Mouse (Mus musculus): ENCODE measurements around the gene Prkcz. TPM values are rescaled to one million over a fixed set of nuclear protein-coding genes. Genes with fewer than 3 reads are reported as not detected.

The Prkcz gene
- polyA plus RNA-seq, 1 experiment from 2014 or later, result 11.8 TPM

GRCm38 (mm10) chr4:155246691-155247105, 114.5 kb downstream of the Prkcz start:
- POLR2A ChIA-PET, result interaction anchor here (1.9 kb wide), 1 partner anchor 25 kb away, joined by 12 read pairs; no protein-coding TSS in a partner anchor
- in situ Hi-C loops (cut with MboI; ENCODE audit: low pct_unique_long_range_greater_than_20kb), result loop anchor here (5.0 to 25.0 kb wide), 2 partner anchors 149 to 359 kb away; partner anchors contain the start of gene Fam213b
- no peak for TF ChIP-seq CTCF (IDR thresholded peaks at IDR 0.05)
- CTCF ChIA-PET, result interaction anchor here (0.9 to 3.8 kb wide), 3 partner anchors 22 to 147 kb away, joined by 3 to 19 read pairs (median 3); no protein-coding TSS in a partner anchor
- no peaks in the 10 kb centered on the region for H3K27me3 ChIP-seq
- DNase-seq (ENCODE audit: low read depth, low spot score) (no peak), ATAC-seq (no peak)

GRCm38 (mm10) chr4:155245770-155246492, 115.2 kb downstream of the Prkcz start:
- ChIA-PET CTCF (interaction anchor here (0.9 to 1.4 kb wide), 2 partner anchors 11 to 102 kb away, joined by 3 to 5 read pairs; no protein-coding TSS in a partner anchor), POLR2A (interaction anchor here (1.3 to 1.9 kb wide), 2 partner anchors 11 to 25 kb away, joined by 4 to 12 read pairs; no protein-coding TSS in a partner anchor)
- DNase-seq (ENCODE audit: low read depth, low spot score), result no peak
- no peaks in the 10 kb centered on the region for H3K27me3 ChIP-seq
- in situ Hi-C loops (cut with MboI; ENCODE audit: low pct_unique_long_range_greater_than_20kb), result loop anchor here (5.0 to 25.0 kb wide), 2 partner anchors 149 to 359 kb away; partner anchors contain the start of gene Fam213b
- no peak for TF ChIP-seq CTCF (IDR thresholded peaks at IDR 0.05)
- no peak for ATAC-seq

GRCm38 (mm10) chr4:155243233-155243632, 117.9 kb downstream of the Prkcz start:
- ChIA-PET POLR2A (no interaction called here), CTCF (interaction anchor here (1.1 kb wide), 1 partner anchor 149 kb away, joined by 3 read pairs; no protein-coding TSS in a partner anchor)
- in situ Hi-C loops (cut with MboI; ENCODE audit: low pct_unique_long_range_greater_than_20kb), result loop anchor here (25.0 kb wide), 1 partner anchor 356 kb away; the partner anchor contains the start of gene Fam213b
- DNase-seq (ENCODE audit: low read depth, low spot score) (no peak), ATAC-seq (no peak)
- no peak for TF ChIP-seq CTCF (IDR thresholded peaks at IDR 0.05)
- no peaks in the 10 kb centered on the region for H3K27me3 ChIP-seq

GRCm38 (mm10) chr4:155242292-155242691, 118.9 kb downstream of the Prkcz start:
- CTCF ChIA-PET, result no interaction called here

GRCm38 (mm10) chr4:155241789-155242188, 119.4 kb downstream of the Prkcz start:
- ChIA-PET CTCF (no interaction called here), POLR2A (no interaction called here)
- DNase-seq (ENCODE audit: low read depth, low spot score) (no peak), ATAC-seq (no peak)
- no peak for TF ChIP-seq CTCF (IDR thresholded peaks at IDR 0.05)
- no peaks in the 10 kb centered on the region for H3K27me3 ChIP-seq
- in situ Hi-C loops (cut with MboI; ENCODE audit: low pct_unique_long_range_greater_than_20kb), result loop anchor here (25.0 kb wide), 1 partner anchor 354 kb away; the partner anchor contains the start of gene Fam213b

More at GRCm38 (mm10) chr4:155242292-155242691, 118.9 kb downstream of the Prkcz start:
- DNase-seq (ENCODE audit: low read depth, low spot score) (no peak), ATAC-seq (no peak)
- no peak for TF ChIP-seq CTCF (IDR thresholded peaks at IDR 0.05)
- in situ Hi-C loops (cut with MboI; ENCODE audit: low pct_unique_long_range_greater_than_20kb), result loop anchor here (25.0 kb wide), 1 partner anchor 355 kb away; the partner anchor contains the start of gene Fam213b
- POLR2A ChIA-PET, result no interaction called here
- no peaks in the 10 kb centered on the region for H3K27me3 ChIP-seq

- ATAC-seq (no peak), DNase-seq (ENCODE audit: low read depth, low spot score) (no peak)
- H3K27me3 ChIP-seq, result no peaks in the 10 kb centered on the region
- in situ Hi-C loops (cut with MboI; ENCODE audit: low pct_unique_long_range_greater_than_20kb), result loop anchor here (25.0 kb wide), 1 partner anchor 352 kb away; the partner anchor contains the start of gene Fam213b
- POLR2A ChIA-PET, result interaction anchor here (0.7 kb wide), 1 partner anchor 28 kb away, joined by 5 read pairs; no protein-coding TSS in a partner anchor
- TF ChIP-seq CTCF (IDR thresholded peaks at IDR 0.05), result no peak
- CTCF ChIA-PET, result no interaction called here
These were observed 121.7 kb downstream of the Prkcz start for GRCm38 (mm10) chr4:155239494-155239893.

- H3K27me3 ChIP-seq, result no peaks in the 10 kb centered on the region
- peak; percentile 55 for ATAC-seq
- ChIA-PET POLR2A (interaction anchor here (1.6 kb wide), 1 partner anchor 19 kb away, joined by 4 read pairs; no protein-coding TSS in a partner anchor), CTCF (no interaction called here)
- peak; percentile 93 for DNase-seq (ENCODE audit: low read depth, low spot score)
- in situ Hi-C loops (cut with MboI; ENCODE audit: low pct_unique_long_range_greater_than_20kb), result loop anchor here (25.0 kb wide), 1 partner anchor 351 kb away; the partner anchor contains the start of gene Fam213b
- TF ChIP-seq CTCF (IDR thresholded peaks at IDR 0.05), result no peak
These were observed 122.9 kb downstream of the Prkcz start for GRCm38 (mm10) chr4:155238276-155238675.

- in situ Hi-C loops (cut with MboI; ENCODE audit: low pct_unique_long_range_greater_than_20kb), result loop anchor here (25.0 kb wide), 1 partner anchor 350 kb away; the partner anchor contains the start of gene Fam213b
- no peak for TF ChIP-seq CTCF (IDR thresholded peaks at IDR 0.05)
- DNase-seq (ENCODE audit: low read depth, low spot score), result no peak
- ChIA-PET POLR2A (interaction anchor here (1.0 to 3.5 kb wide), 2 partner anchors 17 to 92 kb away, joined by 4 to 27 read pairs; partner anchors contain the start of gene Ski), CTCF (interaction anchor here (1.1 to 1.3 kb wide), 2 partner anchors 14 to 143 kb away, joined by 3 to 4 read pairs; partner anchors contain the start of gene Ski)
- no peaks in the 10 kb centered on the region for H3K27me3 ChIP-seq
- ATAC-seq, result no peak
These were observed 124.3 kb downstream of the Prkcz start for GRCm38 (mm10) chr4:155236737-155237385.

GRCm38 (mm10) chr4:155235311-155236119, 125.6 kb downstream of the Prkcz start:
- H3K27me3 ChIP-seq, result no peaks in the 10 kb centered on the region
- DNase-seq (ENCODE audit: low read depth, low spot score) (peak; percentile 96), ATAC-seq (peak; percentile 65)
- in situ Hi-C loops (cut with MboI; ENCODE audit: low pct_unique_long_range_greater_than_20kb), result loop anchor here (25.0 kb wide), 1 partner anchor 348 kb away; the partner anchor contains the start of gene Fam213b
- TF ChIP-seq CTCF (IDR thresholded peaks at IDR 0.05), result no peak
- ChIA-PET POLR2A (interaction anchor here (0.9 to 3.5 kb wide), 4 partner anchors 10 to 15 kb away, joined by 3 to 27 read pairs (median 4); partner anchors contain the start of gene Ski), CTCF (interaction anchor here (1.1 to 2.7 kb wide), 5 partner anchors 10 to 142 kb away, joined by 3 to 14 read pairs (median 4); partner anchors contain the start of gene Ski)
